Mouse (Mus musculus): ENCODE results near the gene Kremen2.

The Kremen2 gene

DNA sequence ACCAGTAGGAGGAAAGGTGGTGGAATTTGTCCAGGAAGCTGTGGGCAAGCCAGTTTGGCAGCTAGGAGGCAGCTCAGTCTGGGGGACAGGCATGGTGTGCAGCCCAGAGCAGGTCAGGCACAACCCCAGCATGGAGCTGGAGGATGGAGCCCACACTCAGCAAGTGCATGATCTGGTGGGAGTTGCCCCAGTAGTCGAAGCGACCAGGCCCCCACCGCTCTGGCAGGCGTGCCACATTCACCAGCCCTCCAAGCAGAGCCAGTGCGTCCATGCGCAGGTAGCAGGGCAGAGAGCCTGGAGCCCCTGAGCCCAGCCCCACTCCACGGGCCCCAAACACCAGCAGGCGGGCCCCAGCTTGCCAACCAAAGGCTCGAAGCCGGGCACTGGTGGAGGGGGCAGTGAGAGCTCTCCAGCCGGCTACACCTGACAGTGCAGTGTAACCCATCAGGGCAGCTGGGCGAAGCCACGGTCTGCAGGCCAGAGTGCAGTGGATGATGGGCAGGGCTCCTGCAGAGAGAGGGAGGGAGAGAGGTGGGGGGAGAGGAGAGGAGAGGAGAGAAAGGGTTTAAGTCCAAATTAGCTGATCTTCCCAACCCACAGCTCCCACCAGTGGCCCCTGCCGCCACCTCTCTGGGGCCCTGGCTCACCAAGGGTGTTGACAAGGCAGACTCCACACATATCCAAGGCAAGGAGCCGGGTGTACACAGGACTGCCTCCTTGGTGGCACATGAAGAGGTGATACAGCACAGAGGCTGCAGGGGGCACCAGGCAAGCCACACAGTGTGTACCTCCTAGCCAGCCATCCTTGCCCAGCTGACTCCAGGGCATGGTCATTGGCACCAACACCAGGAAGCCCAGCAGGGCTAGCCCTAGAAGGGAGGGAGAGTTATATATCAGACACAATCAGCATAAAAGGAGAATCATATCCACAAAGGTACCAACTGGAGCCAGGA lies 7.9 kb downstream of the Kremen2 start:
- DNase-seq (ENCODE audit: low read depth, low spot score) = no peak

DNA sequence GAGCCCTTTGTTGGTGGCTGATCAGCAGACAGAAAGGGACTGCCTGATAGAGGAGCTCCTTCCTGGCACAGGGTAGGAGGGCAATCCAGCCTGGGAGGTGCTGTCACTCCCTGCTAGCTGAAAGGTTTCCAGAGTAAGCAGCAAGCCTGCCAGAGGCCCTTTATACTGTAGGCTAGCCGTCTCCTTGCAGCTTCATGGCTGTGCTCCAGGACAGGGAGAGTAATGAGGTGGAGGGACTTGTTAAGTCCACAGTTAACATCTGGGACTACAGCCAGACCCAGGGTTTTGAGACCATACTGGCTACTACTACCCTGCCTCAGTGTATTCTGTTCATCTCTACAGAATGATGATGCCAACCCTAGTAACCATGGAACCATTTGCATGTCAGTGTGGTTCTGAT lies 11.3 kb downstream of the Kremen2 start:
- no peak for DNase-seq (ENCODE audit: low read depth, low spot score)

DNA sequence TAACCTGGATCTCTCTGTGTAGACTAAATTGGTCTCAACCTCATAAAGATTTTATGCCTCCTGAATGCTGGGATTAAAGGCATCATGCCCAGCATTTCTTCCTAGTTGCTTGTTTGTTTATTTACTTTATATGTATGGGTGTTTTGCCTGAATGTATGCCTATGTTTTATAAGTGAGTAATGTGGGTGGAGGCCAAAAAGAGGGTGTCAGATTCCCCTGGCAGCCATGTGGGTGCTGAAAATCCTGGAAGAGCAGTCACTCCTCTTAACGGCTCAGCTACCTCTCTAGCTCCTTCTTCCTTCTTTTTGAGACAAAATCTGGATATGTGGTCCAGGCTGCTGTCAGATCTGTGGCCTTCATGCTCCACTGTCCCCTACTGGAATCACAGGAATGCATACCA lies 15.2 kb downstream of the Kremen2 start:
- no peak for DNase-seq (ENCODE audit: low read depth, low spot score)

DNA sequence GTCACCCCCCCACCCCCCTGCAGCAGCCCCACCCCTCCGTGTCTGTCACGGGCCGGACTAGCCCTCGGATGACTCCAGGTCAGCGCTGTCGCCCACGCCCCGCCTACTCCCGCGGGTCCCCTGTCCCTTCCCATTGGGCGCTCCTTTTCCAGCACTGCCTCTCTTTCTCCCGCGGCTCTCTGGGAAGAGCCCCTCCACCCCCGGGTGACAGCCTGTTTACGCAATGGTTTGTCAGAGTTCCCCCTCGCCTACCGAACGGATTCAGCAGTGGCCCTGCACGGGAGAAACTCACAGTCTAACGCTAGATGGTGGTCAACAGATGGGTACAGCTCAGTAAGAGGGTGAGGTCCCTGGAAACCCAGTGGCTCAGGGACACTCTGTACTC lies 18.9 kb downstream of the Kremen2 start:
- peak; percentile 87 for DNase-seq (ENCODE audit: low read depth, low spot score)

DNA sequence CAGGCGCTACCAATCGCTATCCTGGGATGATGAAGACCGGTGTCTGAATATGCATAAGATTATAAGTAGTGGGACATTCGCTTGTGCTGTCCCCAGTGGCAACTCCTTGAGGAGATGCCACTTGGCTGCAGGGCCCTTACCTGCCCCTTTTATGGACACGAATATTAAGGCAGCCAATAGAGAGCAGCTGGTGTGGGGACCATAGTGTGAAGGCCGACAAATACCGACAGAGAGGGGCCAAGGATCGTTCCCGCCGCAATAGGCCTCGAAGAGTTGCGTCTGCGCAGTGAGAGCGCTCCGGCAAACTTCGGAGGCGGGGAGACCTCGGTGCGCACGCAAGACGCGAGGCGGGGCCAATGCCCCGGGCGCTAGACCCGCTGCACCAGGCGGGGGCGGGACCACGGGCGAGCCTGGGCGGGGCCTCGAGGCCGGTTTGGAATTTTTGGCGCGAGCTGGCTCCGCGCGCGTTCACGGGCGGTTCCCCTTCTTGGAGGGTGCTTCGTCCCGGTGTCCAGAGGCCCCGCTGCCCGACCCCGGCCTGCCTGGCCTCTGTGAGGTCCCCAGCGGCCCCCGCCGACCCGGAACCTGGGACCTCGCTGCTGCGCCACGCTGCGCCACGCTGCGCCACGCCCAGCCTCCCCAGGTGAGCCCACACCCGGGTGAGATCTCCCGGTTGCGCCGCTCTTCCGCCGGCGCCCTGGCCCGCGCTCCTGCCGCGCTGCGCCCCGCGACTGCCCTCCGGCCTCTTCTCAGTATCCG lies 19.5 kb downstream of the Kremen2 start, which contains the start of gene Pkmyt1:
TSS of gene Pkmyt1 (plus strand) at position 338 of the 759 bp plus-strand sequence.
- peak; percentile 92 for DNase-seq (ENCODE audit: low read depth, low spot score)

DNA sequence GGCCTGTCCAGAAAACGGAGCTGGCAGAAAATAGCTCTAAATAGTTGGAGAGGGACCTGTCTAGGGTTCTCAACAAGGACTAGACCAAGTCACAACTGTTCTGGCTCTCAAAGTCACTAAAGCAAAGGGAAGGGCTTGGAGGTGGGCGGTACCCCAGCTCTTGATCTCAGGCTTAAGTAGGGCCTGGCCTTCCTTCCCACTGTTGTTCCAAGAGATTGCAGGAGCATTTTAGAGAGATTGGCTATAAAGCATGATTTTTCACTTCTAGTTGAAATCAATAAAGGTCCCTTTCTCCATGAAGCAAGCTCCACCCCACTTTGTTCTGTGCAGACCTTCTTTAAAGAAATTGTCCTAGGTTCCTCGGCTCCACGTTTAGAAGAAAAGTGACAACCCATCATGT lies 20.2 kb downstream of the Kremen2 start:
- peak; percentile 37 for DNase-seq (ENCODE audit: low read depth, low spot score)

DNA sequence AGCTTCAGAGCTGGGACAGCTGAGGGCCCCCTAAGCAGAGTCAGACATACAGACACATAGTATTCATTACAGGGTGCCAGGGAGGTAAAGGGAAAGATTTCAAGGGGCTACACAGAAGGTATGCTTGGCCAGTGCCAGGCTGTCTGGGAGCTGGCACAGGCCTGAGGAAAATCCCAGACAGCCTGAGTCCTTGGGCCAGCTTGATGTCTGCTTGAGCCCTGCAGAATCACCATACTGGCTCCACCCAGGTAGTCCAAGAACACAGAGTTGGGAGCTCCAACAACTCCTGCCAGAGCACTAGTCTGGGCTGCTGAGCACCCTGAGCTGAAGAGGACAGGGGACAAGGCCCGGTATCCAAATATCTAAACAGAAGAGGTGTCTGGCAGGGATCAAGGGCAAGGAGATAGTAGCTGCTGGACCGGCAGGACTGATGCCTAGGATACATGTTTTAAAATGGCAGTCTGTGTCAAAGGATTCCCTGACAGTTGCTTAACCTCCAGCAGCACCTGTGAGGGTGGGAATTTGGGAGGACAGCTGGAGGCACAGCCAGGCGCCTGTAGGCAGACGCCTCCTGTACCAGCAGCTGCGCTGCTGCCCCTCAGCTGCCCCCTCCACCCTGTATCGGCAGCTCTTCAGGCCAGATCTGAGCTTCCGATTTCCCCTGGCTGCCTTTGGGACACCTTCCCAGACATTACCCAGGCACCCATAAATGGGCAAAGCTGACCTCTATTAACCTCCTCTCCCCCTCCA lies 23.1 kb downstream of the Kremen2 start, which contains the start of gene 1520401A03Rik:
TSS of gene 1520401A03Rik (minus strand) at position 408 of the 750 bp plus-strand sequence.
- no peak for DNase-seq (ENCODE audit: low read depth, low spot score)

DNA sequence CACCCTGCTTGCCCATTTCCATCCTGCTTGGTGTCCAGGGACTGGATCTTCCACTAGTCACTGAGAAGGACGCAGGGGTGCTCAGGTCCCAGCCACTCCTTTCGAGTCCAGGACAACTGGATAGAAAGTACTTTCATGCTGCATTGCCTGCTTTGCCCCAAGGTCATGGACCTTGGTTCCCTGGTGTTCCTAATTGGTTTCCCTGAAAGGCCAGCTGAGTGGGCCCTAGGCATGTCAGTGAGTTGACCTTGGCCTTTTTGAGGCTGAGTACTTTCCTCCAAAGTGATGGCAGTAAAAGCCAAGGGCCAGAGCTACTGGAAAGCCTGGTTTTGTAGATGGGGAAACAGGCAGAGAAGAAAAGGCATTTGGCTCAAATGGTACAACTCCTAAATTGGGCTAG lies 23.7 kb downstream of the Kremen2 start:
- no peak for DNase-seq (ENCODE audit: low read depth, low spot score)

DNA sequence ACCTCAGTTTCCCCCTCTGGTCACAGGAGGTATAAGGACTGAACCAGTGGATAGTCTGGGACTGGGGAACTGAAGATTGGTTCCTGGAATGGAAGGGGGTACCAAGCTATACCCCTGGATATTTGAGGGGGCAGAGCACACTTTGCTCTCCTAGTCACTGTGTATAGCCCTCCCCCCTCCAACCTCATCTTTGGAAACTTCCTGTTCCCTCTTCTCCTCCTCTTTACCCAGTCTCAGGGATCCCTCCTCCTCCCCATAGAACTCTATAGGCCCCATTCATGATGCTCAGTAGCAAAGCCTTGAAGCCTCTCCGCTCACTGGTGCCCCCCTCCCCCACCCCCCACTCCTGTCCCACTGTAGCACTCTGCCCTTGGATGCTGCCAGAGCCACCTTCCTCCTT lies 26.2 kb downstream of the Kremen2 start:
- no peak for DNase-seq (ENCODE audit: low read depth, low spot score)

DNA sequence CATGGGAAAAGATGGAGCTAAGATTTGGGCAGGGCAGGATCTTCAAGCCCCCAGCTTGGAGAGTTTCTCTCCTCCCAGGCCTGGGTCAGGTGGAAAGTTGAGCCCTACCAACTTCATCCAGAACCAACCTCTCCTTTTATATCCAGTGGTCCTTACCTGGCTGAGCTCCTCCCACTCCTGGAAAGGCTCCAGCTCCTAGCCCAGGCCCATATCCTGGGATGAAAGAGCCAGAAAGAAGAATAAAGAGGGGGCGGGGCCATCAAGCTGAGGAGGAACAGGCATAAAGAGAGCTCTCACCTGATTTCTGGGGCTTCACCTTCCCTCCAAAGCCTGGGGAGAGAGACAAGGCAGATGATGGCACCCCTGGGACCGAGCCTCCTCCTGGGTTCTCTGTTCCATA lies 28.6 kb downstream of the Kremen2 start:
- DNase-seq (ENCODE audit: low read depth, low spot score) = no peak

DNA sequence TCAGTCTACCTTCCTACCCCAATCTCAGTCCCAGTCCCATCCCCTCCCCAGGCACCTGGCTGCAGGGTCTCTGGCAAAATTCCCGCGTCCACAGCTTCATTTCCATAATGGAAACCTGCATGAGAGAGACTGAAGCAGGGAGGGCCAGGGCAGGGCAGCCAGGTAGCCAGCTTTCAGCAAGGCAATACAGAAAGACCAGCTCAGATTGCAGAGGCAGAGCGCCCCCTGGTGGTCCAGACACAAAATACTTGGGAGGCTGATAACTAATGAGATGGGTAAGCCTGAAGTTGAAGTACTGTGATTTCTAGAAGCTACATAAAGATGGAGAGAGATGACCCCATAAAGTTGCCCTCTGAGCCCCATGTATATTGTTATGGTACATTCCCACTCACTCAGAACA lies 39.4 kb downstream of the Kremen2 start:
- peak; percentile 75 for DNase-seq (ENCODE audit: low read depth, low spot score)

DNA sequence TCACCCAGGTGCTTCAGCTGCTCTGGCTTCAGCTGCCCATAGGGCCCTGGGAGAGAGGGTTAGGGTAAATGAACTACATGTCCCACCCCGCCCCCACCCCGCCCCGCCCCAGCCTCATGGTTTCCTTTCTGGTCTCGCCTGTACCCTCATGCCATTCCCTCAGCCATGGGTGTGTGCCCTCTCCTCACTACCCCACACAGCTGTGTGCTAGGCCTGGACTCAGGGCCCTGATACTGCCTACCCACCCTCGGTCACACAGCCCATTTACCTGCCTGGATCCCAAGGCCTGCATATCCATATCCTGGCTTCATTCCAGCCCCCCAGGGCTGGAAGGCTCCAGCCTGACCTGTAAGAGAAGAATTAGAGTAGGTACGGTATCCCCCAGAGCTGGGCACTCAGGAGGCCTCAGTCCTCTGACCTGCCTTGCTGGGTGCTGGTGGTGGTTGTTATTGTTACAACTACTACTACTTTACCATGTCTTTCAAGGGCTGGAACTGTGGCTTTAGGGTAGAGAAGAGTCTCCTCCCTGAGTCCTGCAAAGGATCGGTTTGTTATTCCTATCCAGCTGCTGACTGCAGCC lies 40.0 kb downstream of the Kremen2 start:
- no peak for DNase-seq (ENCODE audit: low read depth, low spot score)

DNA sequence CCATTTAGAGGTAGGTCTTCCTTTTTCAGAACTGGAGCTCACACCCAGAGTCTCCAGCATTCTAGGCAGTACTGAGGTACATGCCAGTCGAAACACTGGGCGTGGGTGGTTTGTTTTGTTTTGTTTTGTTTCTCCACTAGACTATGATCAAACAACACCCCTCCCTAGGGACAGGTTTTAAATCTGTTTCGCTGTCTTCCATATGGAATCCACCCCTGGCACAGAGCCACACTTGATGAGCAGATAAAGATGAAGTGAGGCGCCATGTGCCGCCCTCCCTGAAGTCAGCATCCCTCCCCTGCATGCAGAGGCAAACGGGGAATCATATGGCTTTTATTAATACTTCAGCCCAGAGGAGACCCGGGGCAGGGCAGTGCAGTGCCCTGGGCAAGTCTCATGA lies 40.9 kb downstream of the Kremen2 start:
- no peak for DNase-seq (ENCODE audit: low read depth, low spot score)

DNA sequence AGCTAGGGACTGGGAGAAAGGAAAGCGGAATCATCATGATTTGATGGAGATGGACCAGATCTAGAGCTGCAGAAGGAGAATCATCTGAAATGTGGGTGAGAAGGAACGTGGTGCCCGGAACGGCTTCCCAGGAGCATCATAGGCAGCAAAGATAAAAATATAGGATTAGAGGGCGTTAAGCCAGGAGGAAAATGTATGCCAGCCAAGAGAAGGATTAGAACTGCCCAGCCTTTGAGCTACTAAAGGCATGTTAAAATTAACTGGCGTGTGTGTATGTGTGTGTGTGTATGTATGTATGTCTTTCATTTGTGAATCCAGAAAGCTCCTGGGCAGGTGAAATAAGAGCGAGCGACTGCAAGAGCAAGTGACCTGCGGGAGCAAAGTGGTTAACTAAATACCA lies 42.3 kb downstream of the Kremen2 start:
- DNase-seq (ENCODE audit: low read depth, low spot score) = no peak

DNA sequence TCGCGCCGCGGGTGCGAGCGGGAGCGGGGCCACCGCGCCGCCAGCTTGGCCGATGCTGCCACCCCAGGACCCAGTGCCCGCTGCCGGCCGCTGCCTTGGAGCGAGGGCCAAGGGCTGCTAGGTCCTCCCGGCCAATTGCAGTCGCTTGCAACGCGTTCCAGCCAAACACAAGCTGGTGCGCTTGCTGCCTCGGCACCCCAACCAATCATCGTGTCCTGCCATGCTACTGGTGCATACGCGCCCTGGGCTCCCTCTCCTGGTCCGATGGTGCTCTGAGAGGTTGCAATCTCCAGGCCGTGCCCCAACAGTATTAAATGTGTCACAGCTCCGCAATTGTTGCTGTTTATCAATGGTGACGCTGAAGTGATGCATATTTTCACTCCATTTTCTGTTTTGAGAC lies 45.6 kb downstream of the Kremen2 start:
- DNase-seq (ENCODE audit: low read depth, low spot score) = peak; percentile 97

DNA sequence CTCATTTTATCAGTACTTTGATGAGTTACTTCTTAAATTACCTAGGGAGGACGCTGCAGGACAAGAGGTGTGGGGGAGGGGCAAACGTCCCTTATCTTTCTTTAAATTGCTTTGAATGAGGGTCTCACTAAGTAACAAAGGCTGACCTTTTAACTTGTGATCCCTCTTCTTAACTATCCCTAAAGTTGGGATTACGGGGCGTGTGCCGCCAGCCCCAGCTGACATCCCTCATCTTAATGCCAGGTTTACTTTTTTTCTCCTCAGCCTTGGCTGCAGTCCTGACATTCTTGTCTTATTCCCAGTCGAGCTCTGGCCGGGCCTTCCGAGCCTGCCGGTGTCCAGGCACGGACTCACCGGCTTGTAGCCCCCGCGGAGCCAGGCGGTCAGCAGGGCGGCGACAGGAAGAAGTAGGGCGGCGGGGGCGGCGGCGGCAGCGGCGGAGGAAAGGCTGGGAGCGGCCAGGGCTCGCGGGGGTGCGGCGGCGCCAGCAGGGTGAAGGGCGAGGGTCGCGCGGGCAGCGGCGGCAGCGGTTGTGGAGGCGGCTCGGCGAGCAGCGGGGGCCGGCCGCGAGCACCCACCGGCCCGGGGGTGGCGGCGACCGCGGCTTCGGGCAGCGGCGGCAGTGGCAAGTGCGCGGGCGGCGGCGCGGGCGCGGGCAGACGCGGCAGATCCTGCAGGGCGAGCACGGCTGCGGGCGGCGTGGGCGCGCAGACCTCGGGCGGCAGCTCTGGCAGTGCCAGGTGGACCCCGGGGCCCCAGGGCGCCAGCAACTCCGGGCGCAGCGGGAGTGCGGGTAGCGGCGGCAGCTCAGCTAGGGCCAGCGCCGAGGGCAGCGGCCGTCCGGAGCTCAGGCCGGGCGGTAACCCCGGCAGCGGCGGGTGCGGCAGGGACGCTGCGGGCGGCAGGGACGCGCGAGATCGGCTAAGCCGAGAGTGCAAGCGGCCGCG lies 46.2 kb downstream of the Kremen2 start:
- peak; percentile 43 for DNase-seq (ENCODE audit: low read depth, low spot score)

DNA sequence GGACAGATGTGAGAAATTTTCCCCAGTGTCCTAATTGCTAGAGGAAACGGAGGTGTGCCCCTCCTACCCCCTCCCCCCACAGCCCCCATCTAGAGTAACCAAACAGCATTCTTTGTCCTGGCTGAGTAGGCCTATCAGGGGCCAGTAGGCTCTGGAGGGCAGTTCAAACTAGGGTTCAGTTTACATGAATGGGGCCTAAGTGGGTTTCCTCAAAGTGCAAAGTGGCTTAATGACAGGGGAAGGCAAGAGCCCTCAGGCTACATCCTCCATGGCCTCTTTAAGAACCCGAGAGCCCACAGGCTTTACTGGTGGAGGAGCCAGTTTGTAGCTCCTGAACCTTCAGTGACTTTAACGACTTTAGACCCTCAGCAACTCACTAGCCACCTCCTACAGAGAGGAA lies 49.8 kb downstream of the Kremen2 start:
- no peak for DNase-seq (ENCODE audit: low read depth, low spot score)

DNA sequence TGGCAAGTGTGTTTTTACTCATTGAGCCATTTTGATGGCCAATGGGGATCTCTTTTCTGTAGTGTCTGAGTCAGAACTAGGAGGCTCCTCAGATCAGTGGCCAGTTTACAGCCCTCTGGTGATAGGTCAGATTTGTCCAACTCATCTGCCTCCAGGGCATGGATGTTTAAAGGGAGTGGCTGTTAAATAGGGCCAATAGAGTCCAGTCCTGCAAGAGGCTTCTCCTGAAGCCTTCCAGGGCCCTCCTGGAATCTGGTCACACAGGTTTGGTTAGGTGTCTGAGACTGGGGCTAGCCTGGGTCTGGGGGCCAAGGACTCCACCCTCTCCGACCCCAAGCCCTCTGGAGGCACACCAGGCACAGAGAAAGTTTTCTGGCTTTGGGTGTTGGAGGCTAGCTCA lies 51.1 kb downstream of the Kremen2 start:
- DNase-seq (ENCODE audit: low read depth, low spot score) = no peak

All from R1 (cell line).